Mouse (Mus musculus): ENCODE data around the gene Sh3kbp1.

Gene Sh3kbp1

GRCm38 (mm10) chrX:159685521-159685920 lies 58.4 kb downstream of the Sh3kbp1 start:
- DNase-seq = no peak

- no peak for DNase-seq
These were observed 59.8 kb downstream of the Sh3kbp1 start for GRCm38 (mm10) chrX:159686850-159687249.

DNA sequence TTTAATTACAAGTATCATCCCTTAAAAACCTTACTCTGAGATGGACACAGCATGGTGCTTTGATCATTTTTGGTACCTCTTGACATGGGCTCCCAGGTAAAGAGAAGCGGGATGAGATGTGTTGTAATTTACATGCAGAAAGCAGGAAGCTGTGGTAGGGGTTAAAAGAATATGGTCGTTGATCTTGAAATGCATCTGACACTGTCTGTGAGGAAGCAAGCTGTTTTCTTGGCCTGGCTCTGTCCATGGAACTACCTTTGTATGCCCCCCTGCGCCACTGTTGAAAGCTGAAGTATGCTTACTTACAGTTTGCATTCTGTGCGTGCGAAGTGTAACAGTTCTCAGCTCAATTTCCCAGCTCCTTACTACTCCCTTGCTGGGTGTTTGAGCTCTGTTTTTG lies 61.6 kb downstream of the Sh3kbp1 start:
- DNase-seq = no peak

DNA sequence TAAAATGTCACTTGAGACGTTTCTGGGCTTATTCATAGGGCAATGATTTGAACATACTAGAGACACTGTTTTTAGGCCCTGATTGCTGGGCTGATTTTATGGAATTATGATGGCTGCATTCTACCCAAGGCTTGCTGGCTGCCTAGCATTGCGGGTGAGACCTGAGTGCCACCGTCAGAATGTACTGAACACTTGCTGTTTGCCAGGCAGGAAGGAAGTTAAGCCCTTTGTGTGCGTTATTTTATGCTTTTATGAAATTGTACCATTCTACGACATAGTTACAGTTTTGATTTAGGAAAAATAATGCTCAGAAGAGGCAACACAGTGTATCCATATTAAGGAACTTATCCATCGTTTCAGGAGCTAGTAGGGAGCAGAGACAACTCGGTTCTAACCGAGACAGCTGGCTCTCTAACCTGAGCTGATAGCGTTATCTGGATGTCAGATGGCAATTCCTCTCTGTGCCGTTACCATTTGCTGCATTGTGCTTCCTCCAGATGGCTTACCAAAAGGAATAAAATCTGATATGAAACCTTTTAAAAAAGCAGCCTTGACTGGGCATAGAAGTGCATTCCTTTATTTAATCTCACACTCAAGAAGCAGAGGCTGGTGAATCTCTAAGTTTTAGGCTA lies 62.8 kb downstream of the Sh3kbp1 start:
- DNase-seq = no peak

- no peak for DNase-seq
These were observed 66.1 kb downstream of the Sh3kbp1 start for GRCm38 (mm10) chrX:159693126-159693525.

GRCm38 (mm10) chrX:159696545-159696944 lies 69.5 kb downstream of the Sh3kbp1 start:
- DNase-seq = no peak

GRCm38 (mm10) chrX:159697030-159697454 lies 70.0 kb downstream of the Sh3kbp1 start:
- no peak for DNase-seq

DNA sequence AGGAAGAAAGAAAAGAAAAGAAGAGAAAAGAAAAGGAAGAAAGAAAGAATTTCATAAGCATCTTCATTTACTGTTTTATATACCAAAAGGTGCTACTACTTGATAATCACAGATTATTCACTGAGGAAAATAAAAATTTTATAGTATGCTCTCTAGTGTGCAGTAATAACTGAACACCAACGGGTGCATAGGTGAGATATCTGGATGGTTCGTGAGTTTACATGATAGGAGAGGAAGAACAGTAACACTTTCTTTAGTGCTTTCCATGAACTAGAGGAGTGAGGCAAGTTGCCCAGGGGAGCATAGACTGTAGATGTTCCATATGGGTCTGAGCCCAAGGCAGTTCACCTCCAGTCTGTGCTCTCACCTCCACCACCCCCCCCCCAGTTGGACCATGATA lies 75.8 kb downstream of the Sh3kbp1 start:
- DNase-seq = no peak

GRCm38 (mm10) chrX:159704381-159705004 lies 77.4 kb downstream of the Sh3kbp1 start:
- DNase-seq = no peak

DNA sequence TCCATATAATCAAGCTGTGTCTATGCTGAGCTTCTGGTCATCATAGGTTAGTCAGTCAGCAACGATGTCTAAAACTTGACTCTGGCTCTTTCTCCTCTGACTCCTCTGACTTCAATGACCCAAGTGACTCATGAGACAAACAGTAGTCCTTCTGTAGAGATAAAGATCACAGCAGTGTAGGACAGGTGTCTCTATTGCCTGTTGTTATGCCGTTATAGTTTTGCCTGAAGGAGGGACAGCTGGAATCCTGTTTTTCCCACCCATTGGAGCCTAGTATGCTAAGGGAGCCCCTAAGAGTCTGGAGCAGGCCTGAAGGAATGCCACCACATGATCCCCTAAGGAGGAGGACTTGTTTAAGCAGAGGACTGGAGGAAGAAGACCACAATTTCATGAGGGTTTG lies 78.3 kb downstream of the Sh3kbp1 start:
- DNase-seq = no peak

- no peak for DNase-seq
These were observed 81.2 kb downstream of the Sh3kbp1 start for GRCm38 (mm10) chrX:159708076-159708830.

DNA sequence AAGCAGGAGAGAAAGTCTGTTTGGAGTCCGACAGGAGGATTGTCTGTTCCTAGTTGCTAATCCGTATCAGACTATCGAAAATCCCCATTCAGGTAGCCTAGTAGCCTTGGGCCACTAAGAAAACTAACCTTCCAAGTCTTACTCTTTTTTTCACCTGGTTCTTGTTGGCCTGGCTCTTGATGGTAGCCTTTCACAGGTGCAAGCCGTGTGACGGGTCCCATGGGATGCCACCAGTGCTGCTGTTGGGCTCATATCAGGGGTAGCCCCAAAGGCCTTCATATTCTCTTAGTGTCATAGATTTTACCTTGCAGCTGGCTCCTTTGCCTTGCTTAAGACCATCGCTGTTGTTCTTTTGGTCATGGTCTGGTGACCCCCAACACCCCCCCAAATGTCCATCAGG lies 82.2 kb downstream of the Sh3kbp1 start:
- DNase-seq = no peak

- DNase-seq = no peak
These were observed 84.3 kb downstream of the Sh3kbp1 start for GRCm38 (mm10) chrX:159711070-159712029.

DNA sequence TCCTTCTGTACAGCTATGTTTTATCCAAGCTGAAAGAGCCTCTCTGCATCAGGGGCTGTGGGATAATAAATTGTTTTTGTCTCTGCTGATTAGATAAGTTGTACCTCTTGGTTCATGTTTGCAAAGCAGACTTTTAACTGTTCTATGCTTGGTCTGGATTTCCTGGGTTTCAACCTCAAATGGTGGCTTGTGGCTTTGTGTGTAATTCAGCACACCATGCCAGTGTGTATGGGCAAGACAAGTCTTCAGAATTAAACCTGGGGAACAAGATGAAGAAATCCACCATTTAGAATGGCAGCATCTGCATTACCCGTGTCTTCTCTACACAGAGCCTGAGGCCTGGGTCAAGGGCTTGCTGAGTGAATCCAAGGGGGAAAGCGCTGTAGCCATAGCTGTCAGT lies 86.1 kb downstream of the Sh3kbp1 start:
- DNase-seq = no peak

DNA sequence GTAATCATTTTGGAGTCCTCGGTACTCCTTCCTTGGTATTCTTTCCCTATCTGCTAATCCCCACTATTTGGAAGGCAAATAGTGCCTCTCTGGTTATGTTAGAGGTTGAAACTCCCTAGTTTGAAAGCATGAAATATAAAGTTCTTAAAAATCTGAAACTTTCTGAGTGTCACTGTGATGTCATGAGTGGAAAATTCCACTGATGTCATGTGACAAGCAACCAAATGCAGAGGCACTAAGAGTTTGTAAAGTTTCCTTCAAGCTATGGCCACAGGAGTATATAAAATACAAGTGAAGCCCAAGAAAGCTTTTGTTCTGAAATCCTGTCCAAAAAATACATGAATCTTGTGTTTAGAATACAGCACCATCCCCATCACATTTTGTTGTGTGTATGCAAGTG lies 94.3 kb downstream of the Sh3kbp1 start:
- no peak for DNase-seq

- no peak for DNase-seq
These were observed 104.3 kb downstream of the Sh3kbp1 start for GRCm38 (mm10) chrX:159731421-159731820.

GRCm38 (mm10) chrX:159732845-159733244 lies 105.8 kb downstream of the Sh3kbp1 start:
- DNase-seq = no peak

- DNase-seq = no peak
These were observed 106.9 kb downstream of the Sh3kbp1 start for GRCm38 (mm10) chrX:159733948-159734347.

DNA sequence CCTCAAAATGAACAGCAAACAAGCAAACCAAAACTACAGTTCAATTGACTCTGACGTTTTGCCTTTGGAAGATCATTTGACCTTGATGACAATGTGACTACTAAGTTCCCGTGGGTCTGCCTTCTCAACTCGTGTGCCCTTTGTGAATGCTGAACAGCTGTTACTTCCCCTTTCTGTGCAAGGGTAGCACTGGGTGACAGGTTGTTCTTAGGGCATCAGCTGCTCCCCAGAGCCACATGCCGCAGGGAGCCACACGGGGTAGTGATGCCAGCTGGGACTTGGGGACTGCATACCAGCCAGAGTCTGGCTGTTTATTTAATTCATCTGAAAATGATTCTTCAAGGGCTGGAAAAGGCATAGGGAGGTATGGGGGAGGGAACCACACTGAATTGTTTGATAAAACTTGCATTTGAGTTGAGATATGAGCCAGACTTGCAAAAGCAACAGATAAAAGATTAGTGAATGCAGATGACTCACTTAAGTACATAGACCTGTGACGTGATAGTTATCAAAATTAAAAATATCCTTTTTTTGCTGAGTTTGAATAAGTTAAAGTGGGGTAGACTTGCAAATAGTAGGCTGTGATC lies 108.5 kb downstream of the Sh3kbp1 start:
- DNase-seq = no peak

DNA sequence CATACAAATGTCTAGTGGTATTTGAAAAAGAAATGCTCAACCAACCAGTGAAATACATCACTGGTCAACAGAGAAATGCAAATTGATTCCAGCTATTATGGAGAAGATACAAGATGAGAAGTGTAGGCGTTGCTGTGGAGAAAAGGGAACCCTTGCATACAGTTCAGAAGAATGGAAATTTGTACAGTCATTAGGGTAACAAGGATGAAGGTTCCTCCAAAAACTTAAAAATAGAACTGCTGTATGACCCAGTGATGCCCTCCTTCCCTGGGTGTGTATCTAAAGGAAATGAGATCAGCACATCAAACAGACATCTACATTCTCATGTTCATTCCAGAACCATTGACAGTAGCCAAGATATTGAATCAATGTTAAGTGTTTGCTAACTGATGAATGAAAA lies 110.3 kb downstream of the Sh3kbp1 start:
- no peak for DNase-seq

DNA sequence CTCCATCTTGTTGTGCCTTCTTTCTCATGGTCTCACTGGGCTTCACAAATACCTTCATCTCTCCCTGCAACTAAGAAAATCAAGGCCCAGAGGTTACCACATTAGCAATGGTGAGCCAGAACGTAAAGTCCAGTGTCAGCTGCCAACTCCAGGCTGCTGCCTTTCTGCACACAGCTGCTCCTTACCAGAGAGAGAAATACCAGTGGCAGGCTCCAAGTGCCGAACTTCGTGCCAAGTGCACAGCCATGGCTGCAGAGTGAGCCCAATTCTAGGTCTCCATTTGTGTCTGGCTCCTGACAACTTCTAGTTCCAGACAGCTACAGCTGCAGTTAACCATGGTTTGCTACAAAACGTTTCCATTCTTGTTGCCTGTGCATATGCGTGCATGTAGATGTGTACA lies 117.0 kb downstream of the Sh3kbp1 start:
- DNase-seq = no peak

DNA sequence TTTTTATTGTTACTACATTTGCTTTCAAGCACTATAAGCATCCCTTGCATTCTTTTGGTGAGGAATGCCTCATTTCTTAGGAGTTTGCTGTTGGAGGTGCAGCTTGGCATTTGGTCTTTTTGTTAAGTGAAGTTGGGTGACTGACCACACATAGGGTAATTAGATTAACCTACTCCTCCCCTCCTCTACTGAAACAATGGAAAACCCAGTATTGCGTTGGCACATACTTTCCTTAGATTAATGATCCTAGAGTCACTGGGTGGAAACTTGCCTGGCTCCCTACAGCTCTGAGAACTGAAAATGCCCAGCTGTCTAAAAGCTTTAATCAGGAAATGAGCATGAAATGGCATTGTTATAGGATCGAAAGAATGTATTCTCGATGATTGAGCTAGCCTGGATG lies 117.5 kb downstream of the Sh3kbp1 start:
- DNase-seq = no peak

DNA sequence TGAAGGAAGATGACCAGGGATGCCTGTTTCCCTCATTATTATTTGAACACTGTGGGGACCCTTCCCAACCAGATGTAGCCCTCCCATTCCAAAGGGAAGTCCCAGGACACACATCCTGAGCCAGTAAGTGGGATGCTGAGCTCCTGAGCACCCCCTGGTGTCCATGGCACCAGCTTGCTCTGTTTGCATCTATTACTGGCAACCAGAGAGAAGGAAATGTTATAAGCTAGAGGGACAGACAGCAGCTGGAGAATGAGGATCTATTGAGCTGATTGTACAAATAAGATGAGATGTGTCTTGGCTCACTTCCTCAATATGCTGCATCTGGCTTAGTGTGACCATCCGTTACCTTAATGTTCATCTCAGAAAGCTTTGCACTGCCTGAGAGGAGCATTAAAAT lies 124.8 kb downstream of the Sh3kbp1 start:
- peak; percentile 2 to 6 for DNase-seq

Data from cerebellum, postnatal 36 days (tissue).